Mouse (Mus musculus) neural tube, embryonic 11.5 days (tissue): ENCODE measurements around the gene Tex21. TPM values are rescaled to one million over a fixed set of nuclear protein-coding genes. Genes with fewer than 3 reads are reported as not detected.
A peak's percentile ranks its signal among the peaks of the same experiment; 100 is the strongest.

ENCODE experiments used
- ATAC-seq: fragments of 200-750 bp; cut with Nextera tagmentation; 2 replicates; pipeline ENCODE4 v1.8.0; 2017; ENCODE audit warnings: moderate number of reproducible peaks, mild to moderate bottlenecking, moderate TSS enrichment, moderate library complexity; ENCODE audit not compliant: insufficient read depth, low FRiP score, low TSS enrichment
- DNase-seq: peaks from one replicate; pipeline ENCODE4 v3.0.0-alpha.2; 2015; ENCODE audit warnings: low spot score
- H3K27ac ChIP-seq: fragments of 300-500 bp; sonication (generic); 2 replicates; pipeline ENCODE4 v1.5.1; 2014; ENCODE audit warnings: low read depth, mild to moderate bottlenecking, low read length
- H3K27me3 ChIP-seq: fragments of 300-500 bp; sonication (generic); 2 replicates; pipeline ENCODE4 v1.6.1; 2014; ENCODE audit warnings: mild to moderate bottlenecking, low read length, mixed read lengths; ENCODE audit not compliant: control insufficient read depth, insufficient read depth
- H3K36me3 ChIP-seq: fragments of 300-500 bp; sonication (generic); 2 replicates; pipeline ENCODE4 v1.6.1; 2014; ENCODE audit warnings: mild to moderate bottlenecking, low read length, moderate library complexity, mixed read lengths; ENCODE audit not compliant: control insufficient read depth, insufficient read depth
- H3K4me1 ChIP-seq: fragments of 300-500 bp; sonication (generic); 2 replicates; pipeline ENCODE4 v1.6.1; 2014; ENCODE audit warnings: low read length, mixed read lengths; ENCODE audit not compliant: control insufficient read depth, insufficient read depth
- H3K4me2 ChIP-seq: fragments of 300-500 bp; sonication (generic); 2 replicates; pipeline ENCODE4 v1.6.1; 2014; ENCODE audit warnings: low read depth, mild to moderate bottlenecking, moderate library complexity
- H3K4me3 ChIP-seq: fragments of 300-500 bp; sonication (generic); 2 replicates; pipeline ENCODE4 v1.5.1; 2014; ENCODE audit warnings: low read depth, low read length
- H3K9ac ChIP-seq: fragments of 300-500 bp; sonication (generic); 2 replicates; pipeline ENCODE4 v1.6.1; 2014; ENCODE audit warnings: mild to moderate bottlenecking, low read length
- H3K9me3 ChIP-seq: fragments of 300-500 bp; sonication (generic); 2 replicates; pipeline ENCODE4 v1.6.1; 2016; ENCODE audit warnings: low read length; ENCODE audit not compliant: control insufficient read depth
- WGBS: fragments of 180-500 bp; shearing (Covaris S2); extraction: QIAGEN DNeasy Blood & Tissue Kit; methylation state at CpG from one replicate; pipeline ENCODE4 v1.1.7; 2014; 5-methylcytosine and 5-hydroxymethylcytosine counted together
- polyA plus RNA-seq: library from polyadenylated mRNA; unstranded; fragments of >200 nt; fragmentation: Nextera tagmentation; extraction: Ambion mirVana; gene quantifications from 2 replicates; pipeline ENCODE4 v1.2.1, GENCODE M21; 2014

The Tex21 gene
- polyA plus RNA-seq, 1 experiment from 2014 or later: not detected

GRCm38 (mm10) chr12:76264325-76264965, 17.9 kb upstream of the Tex21 start:
- Histone ChIP-seq H3K9ac (no peak overlapping the region), H3K9me3 (no peaks in the 10 kb centered on the region), H3K27ac (no peak overlapping the region), H3K36me3 (no peaks in the 10 kb centered on the region), H3K4me2 (no peak overlapping the region), H3K4me3 (no peak overlapping the region), H3K27me3 (no peaks in the 10 kb centered on the region), H3K4me1 (no peaks in the 10 kb centered on the region)
- ATAC-seq (no peak), DNase-seq (no peak)
- WGBS: 91% methylated on average over 9 of the region's 9 CpGs

GRCm38 (mm10) chr12:76263876-76264275, 17.3 kb upstream of the Tex21 start:
- H3K27ac ChIP-seq: no peak overlapping the region
- no peaks in the 10 kb centered on the region for H3K9me3 ChIP-seq
- no peaks in the 10 kb centered on the region for H3K4me1 ChIP-seq
- WGBS: 45% methylated on average over 1 of the region's 1 CpGs
- ATAC-seq (no peak), DNase-seq (no peak)
- H3K36me3 ChIP-seq: no peaks in the 10 kb centered on the region
- H3K27me3 ChIP-seq: no peaks in the 10 kb centered on the region
- H3K9ac ChIP-seq: no peak overlapping the region
- H3K4me2 ChIP-seq: no peak overlapping the region
- no peak overlapping the region for H3K4me3 ChIP-seq

GRCm38 (mm10) chr12:76262918-76263317, 16.4 kb upstream of the Tex21 start:
- ATAC-seq (no peak), DNase-seq (no peak)
- Histone ChIP-seq H3K27me3 (no peaks in the 10 kb centered on the region), H3K4me1 (no peaks in the 10 kb centered on the region), H3K9ac (no peak overlapping the region), H3K36me3 (no peaks in the 10 kb centered on the region), H3K27ac (no peak overlapping the region), H3K9me3 (no peaks in the 10 kb centered on the region), H3K4me3 (no peak overlapping the region), H3K4me2 (no peak overlapping the region)
- 93% methylated on average over 4 of the region's 4 CpGs for WGBS

- DNase-seq (no peak), ATAC-seq (no peak)
- H3K27ac ChIP-seq: no peak overlapping the region
- no peaks in the 10 kb centered on the region for H3K36me3 ChIP-seq
- no peak overlapping the region for H3K4me2 ChIP-seq
- no peak overlapping the region for H3K9ac ChIP-seq
- H3K9me3 ChIP-seq: no peaks in the 10 kb centered on the region
- 95% methylated on average over 4 of the region's 4 CpGs for WGBS
- H3K4me3 ChIP-seq: no peak overlapping the region
- H3K4me1 ChIP-seq: no peaks in the 10 kb centered on the region
- H3K27me3 ChIP-seq: no peaks in the 10 kb centered on the region
Measured at GRCm38 (mm10) chr12:76261556-76261955, 15.0 kb upstream of the Tex21 start.

GRCm38 (mm10) chr12:76260673-76261072, 14.1 kb upstream of the Tex21 start:
- H3K36me3 ChIP-seq: no peaks in the 10 kb centered on the region
- no peak overlapping the region for H3K4me2 ChIP-seq
- 0 out of 2 replicates have a peak, but pooled peaks cover 4% of the 10 kb centered on the region for H3K4me1 ChIP-seq
- no peak overlapping the region for H3K4me3 ChIP-seq
- DNase-seq: no peak
- no peak overlapping the region for H3K9ac ChIP-seq
- no peaks in the 10 kb centered on the region for H3K9me3 ChIP-seq
- no peak overlapping the region for H3K27ac ChIP-seq
- H3K27me3 ChIP-seq: no peaks in the 10 kb centered on the region
- 93% methylated on average over 3 of the region's 3 CpGs for WGBS
- no peak for ATAC-seq

GRCm38 (mm10) chr12:76256114-76256843, 9.7 kb upstream of the Tex21 start:
- DNase-seq: peak; percentile 28
- Histone ChIP-seq H3K27me3 (no peaks in the 10 kb centered on the region), H3K4me3 (peak overlapping the region; percentile 56), H3K4me2 (peak overlapping the region; percentile 94), H3K36me3 (no peaks in the 10 kb centered on the region), H3K9ac (peak overlapping the region; percentile 61), H3K9me3 (no peaks in the 10 kb centered on the region), H3K27ac (no peak overlapping the region), H3K4me1 (0 out of 2 replicates have a peak, but pooled peaks cover 4% of the 10 kb centered on the region)
- 6% methylated on average over 17 of the region's 17 CpGs for WGBS
- no peak for ATAC-seq

- H3K4me1 ChIP-seq: 0 out of 2 replicates have a peak, but pooled peaks cover 4% of the 10 kb centered on the region
- no peaks in the 10 kb centered on the region for H3K36me3 ChIP-seq
- 0% methylated on average over 11 of the region's 11 CpGs for WGBS
- H3K4me2 ChIP-seq: peak overlapping the region; percentile 94
- ATAC-seq (peak; percentile 70), DNase-seq (no peak)
- no peaks in the 10 kb centered on the region for H3K27me3 ChIP-seq
- 0 out of 2 replicates have a peak overlapping the region, but pooled peaks have one; percentile 1 for H3K27ac ChIP-seq
- peak overlapping the region; percentile 56 for H3K4me3 ChIP-seq
- H3K9ac ChIP-seq: peak overlapping the region; percentile 61
- H3K9me3 ChIP-seq: no peaks in the 10 kb centered on the region
Measured at GRCm38 (mm10) chr12:76255499-76255875, 8.9 kb upstream of the Tex21 start.

- H3K27ac ChIP-seq: peak within 1 kb of the TSS; percentile 1; the same call in 1 of the 2 replicates
- peak; percentile 92 for DNase-seq
- H3K36me3 ChIP-seq: no peaks in the 10 kb centered on the region
- ATAC-seq: peak; percentile 99
- no peaks in the 10 kb centered on the region for H3K27me3 ChIP-seq
- peak within 1 kb of the TSS; percentile 56 for H3K4me3 ChIP-seq
- 0 out of 2 replicates have a peak, but pooled peaks cover 4% of the 10 kb centered on the region for H3K4me1 ChIP-seq
- peak within 1 kb of the TSS; percentile 61 for H3K9ac ChIP-seq
- WGBS: 2% methylated on average over 43 of the region's 43 CpGs
- peak within 1 kb of the TSS; percentile 94 for H3K4me2 ChIP-seq
- no peaks in the 10 kb centered on the region for H3K9me3 ChIP-seq
Measured at GRCm38 (mm10) chr12:76254725-76255498, 8.4 kb upstream of the Tex21 start, which contains the start of gene Mthfd1. Mthfd1 (plus strand) TSS chr12:76255298.
